Mouse (Mus musculus) R1 (cell line): ENCODE measurements at regions not wholly inside any gene's neighbourhood (a gene's known extent, or its start where the extent isn't known, plus 50 kb on each side); places are given as distances from the start of the nearest gene placed in this dataset.

Experiments
- DNase-seq: peaks from one replicate; pipeline ENCODE4 v3.0.0-alpha.2; 2018; ENCODE audit warnings: low read depth, low spot score

- peak; percentile 99 for DNase-seq
These were observed 56.9 kb downstream of the Klf4 start for GRCm38 (mm10) chr4:55475409-55475808.

GRCm38 (mm10) chr4:55474044-55474788 lies 58.0 kb downstream of the Klf4 start:
- peak; percentile 60 for DNase-seq

DNA sequence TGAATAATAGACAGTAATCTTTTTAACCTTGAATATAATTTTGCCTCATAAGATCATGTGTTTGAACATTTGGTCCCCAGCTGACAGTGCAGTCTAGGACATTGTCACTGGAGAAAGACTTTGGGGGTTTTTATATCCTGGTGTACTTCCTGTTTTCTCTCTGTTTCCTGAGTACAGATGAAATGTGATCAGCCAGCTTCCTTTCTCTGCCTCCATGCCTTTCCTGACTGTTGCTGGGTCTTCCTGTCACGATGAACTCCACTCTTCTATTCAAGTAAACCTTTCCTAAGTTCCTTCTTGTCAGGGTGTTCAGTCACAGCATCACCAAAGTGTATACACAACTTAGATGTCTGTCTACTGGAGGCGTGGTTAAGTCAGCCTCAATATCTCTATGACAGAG lies 59.6 kb downstream of the Klf4 start:
- no peak for DNase-seq

DNA sequence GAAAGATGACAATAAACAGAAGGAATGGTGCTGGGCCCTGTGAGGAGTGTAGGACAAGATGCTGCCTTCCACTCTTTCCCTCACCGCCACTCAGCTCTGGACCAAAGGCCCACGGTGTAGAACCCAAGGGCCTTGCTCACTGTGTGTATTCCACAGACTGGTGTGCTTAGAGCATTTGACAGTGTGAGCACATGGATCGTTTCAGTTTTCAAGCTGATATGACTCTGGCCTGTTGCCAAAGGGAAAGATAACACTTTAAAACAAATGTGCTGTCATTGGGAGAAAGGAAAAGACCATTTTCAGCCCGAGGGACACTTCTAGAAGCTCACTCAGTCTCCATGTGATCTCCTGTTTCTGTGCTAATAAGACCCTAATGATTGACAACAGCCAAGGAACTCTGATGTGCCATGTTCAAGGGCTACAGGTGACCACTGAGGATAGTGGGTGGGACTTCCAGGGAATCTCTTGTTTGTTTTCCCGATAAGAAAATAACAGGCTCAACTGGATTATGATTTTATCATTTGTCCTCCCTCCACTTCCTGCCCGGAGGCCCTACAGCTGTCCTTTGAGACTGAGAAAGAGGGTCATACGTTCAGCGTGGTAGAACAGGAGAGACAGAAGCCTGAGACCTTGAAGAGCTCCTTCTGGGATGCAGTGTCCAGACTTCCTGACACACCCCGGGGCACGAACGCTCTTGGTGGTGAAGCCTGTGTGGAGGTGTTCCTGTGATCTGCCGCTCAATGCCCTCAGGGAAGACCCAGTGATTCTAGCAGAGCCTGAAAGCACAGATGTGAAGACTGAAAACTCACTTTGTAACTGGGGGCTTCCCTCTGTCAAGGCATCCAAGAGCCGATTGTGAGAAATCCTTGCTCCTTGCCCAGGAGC lies 61.2 kb downstream of the Klf4 start:
- no peak for DNase-seq

- peak; percentile 99 for DNase-seq
These were observed 68.1 kb downstream of the Klf4 start for GRCm38 (mm10) chr4:55464192-55464591.

- DNase-seq = no peak
These were observed 70.3 kb downstream of the Klf4 start for GRCm38 (mm10) chr4:55461927-55462326.

- no peak for DNase-seq
These were observed 78.4 kb downstream of the Klf4 start for GRCm38 (mm10) chr4:55453902-55454301.

DNA sequence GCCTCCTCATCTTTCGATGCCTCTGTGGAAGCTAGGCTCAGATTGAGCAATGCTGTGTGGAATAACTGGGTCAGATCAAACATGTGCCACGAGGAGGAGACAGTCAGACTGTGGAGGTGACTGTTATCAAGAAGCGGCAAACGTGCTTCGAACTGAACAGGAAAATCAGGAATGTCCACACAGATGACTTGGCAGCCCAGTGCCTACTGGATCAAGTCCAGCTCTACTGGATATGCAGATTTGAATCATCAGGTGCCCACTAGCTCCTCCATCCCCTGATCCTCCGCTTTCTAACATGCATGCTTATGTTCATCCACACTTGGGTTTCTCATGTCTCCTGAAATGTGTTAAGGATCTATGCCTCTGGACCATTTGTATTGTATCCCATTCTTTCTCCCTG lies 79.7 kb downstream of the Klf4 start:
- no peak for DNase-seq

DNA sequence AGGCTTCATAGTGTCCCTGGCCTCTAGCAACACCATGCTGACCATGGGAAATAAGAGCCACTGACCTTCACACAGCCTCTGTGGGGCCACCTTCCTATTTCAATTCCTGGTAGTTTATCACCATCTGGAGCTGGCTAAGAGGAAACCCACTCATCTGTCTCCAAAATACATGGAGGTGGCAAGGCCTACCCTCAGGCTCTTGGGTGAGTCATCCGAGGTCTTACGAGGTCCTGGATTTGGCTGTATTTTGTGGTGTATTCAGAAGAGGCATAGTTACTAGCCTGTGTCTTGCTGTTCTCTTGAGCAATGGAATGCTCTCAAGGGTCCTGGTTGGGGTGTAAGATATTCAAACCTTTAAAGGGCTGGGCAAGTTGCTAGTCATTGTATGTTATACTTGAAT lies 80.6 kb downstream of the Klf4 start:
- DNase-seq = no peak

- DNase-seq = peak; percentile 56
These were observed 81.2 kb downstream of the Klf4 start for GRCm38 (mm10) chr4:55451026-55451425.

DNA sequence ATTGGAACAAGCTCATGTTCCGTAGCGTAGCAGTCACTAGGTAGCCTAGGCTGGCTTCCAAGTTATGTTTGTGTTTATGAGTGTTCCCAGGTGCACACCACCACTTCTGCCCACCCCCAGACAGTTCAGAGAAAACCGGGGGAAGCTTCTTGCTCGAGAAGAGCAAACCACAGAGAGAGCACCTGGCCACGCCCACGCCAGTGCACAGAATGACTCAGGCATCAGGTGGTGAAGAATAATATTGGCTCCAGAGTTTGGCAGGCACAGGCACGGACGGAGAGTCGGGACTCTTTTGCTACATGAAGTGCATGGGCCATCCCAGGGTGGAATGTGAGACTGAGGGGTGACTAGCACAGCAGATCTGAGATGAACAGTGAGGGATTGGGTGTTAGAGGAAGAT lies 88.8 kb downstream of the Klf4 start:
- DNase-seq = peak; percentile 42

GRCm38 (mm10) chr4:55442098-55442497 lies 90.2 kb downstream of the Klf4 start:
- no peak for DNase-seq
